Comparison of ENCODE assay signal across 19 mouse cellular contexts in genomic region chr13:31359353-31359752, GRCm38 (mm10).
A peak's percentile ranks its signal among the peaks of the same experiment; 100 is the strongest.
DNase-seq lines count a peak whose midpoint lies in the region; ATAC-seq and TF ChIP-seq lines count a peak whose summit lies in the region.
"Had no signal": no experiment of that assay in that cellular context is flagged by ENCODE, and none has a peak within 500 bp of the region (broad histone marks: within the 10 kb centered on the region; RNA-seq: fewer than 3 reads in every experiment).

No protein-coding gene starts in this region.

- no peak overlapping the region for H3K4me2 ChIP-seq in forebrain, embryonic 16.5 days (ENCODE audit: low read length)
- no peak overlapping the region for H3K4me2 ChIP-seq in forebrain, embryonic 12.5 days
- H3K4me2 ChIP-seq: embryonic facial prominence, embryonic 15.5 days; limb, embryonic 12.5 days; liver, embryonic 13.5 days had no signal

- no peak for TF ChIP-seq CTCF in brain, embryonic 14.5 days (IDR thresholded peaks at IDR 0.05; ENCODE audit: borderline replicate concordance, extremely low read depth, insufficient read depth, insufficient read length)

- no peaks in the 10 kb centered on the region for H3K27me3 ChIP-seq in forebrain, embryonic 16.5 days (replicated peaks; ENCODE audit: control insufficient read depth, insufficient read depth, low read length)
- H3K27me3 ChIP-seq in forebrain, embryonic 12.5 days: no peaks in the 10 kb centered on the region
- H3K27me3 ChIP-seq: CH12.LX; embryonic facial prominence, embryonic 15.5 days; limb, embryonic 12.5 days; liver, embryonic 13.5 days had no signal

- H3K36me3 ChIP-seq in forebrain, embryonic 16.5 days (ENCODE audit: control insufficient read depth, insufficient read depth): no peaks in the 10 kb centered on the region
- no peaks in the 10 kb centered on the region for H3K36me3 ChIP-seq in forebrain, embryonic 12.5 days (replicated peaks)
- H3K36me3 ChIP-seq: embryonic facial prominence, embryonic 15.5 days; limb, embryonic 12.5 days; liver, embryonic 13.5 days; midbrain, embryonic 10.5 days had no signal

- ATAC-seq in forebrain, embryonic 16.5 days: peak; percentile 78
- no peak for ATAC-seq in forebrain, embryonic 12.5 days (ENCODE audit: low FRiP score)
- ATAC-seq: inflammation-experienced regulatory T-cells, adult 6 months had no signal

- no peaks in the 10 kb centered on the region for H3K9me3 ChIP-seq in forebrain, embryonic 16.5 days (ENCODE audit: control insufficient read depth, low read length)
- no peaks in the 10 kb centered on the region for H3K9me3 ChIP-seq in forebrain, embryonic 12.5 days
- H3K9me3 ChIP-seq: embryonic facial prominence, embryonic 15.5 days; limb, embryonic 12.5 days; liver, embryonic 13.5 days; midbrain, embryonic 10.5 days had no signal

- H3K27ac ChIP-seq in forebrain, embryonic 16.5 days (ENCODE audit: low read length): no peak overlapping the region
- H3K27ac ChIP-seq in forebrain, embryonic 12.5 days: no peak overlapping the region
- H3K27ac ChIP-seq: embryonic facial prominence, embryonic 15.5 days; limb, embryonic 12.5 days; liver, embryonic 13.5 days; midbrain, embryonic 10.5 days had no signal

- WGBS in forebrain, embryonic 16.5 days: 57% methylated on average over 4 of the region's 4 CpGs
- 87% methylated on average over 4 of the region's 4 CpGs for WGBS in forebrain, embryonic 12.5 days

- H3K4me3 ChIP-seq in forebrain, embryonic 16.5 days (replicated peaks; ENCODE audit: low read length): no peak overlapping the region
- H3K4me3 ChIP-seq in forebrain, embryonic 12.5 days (replicated peaks): no peak overlapping the region
- H3K4me3 ChIP-seq: embryonic facial prominence, embryonic 15.5 days; limb, embryonic 12.5 days; liver, embryonic 13.5 days; midbrain, embryonic 10.5 days had no signal

- no peak for TF ChIP-seq POLR2A in brain, embryonic 14.5 days (IDR thresholded peaks at IDR 0.05; ENCODE audit: borderline replicate concordance, extremely low read depth, insufficient read depth, insufficient read length, poor library complexity, severe bottlenecking)

- H3K4me1 ChIP-seq in forebrain, embryonic 16.5 days (replicated peaks; ENCODE audit: control insufficient read depth, insufficient read depth, low read length): no peaks in the 10 kb centered on the region
- H3K4me1 ChIP-seq in forebrain, embryonic 12.5 days: no peaks in the 10 kb centered on the region
- H3K4me1 ChIP-seq: embryonic facial prominence, embryonic 15.5 days; liver, embryonic 13.5 days had no signal

- no peak overlapping the region for H3K9ac ChIP-seq in forebrain, embryonic 16.5 days (replicated peaks; ENCODE audit: low read depth, low read length)
- H3K9ac ChIP-seq in forebrain, embryonic 12.5 days: no peak overlapping the region
- H3K9ac ChIP-seq: embryonic facial prominence, embryonic 15.5 days; limb, embryonic 12.5 days; liver, embryonic 13.5 days had no signal

- DNase-seq in kidney, postnatal 25 days: peak; percentile 21 to 62
- DNase-seq in kidney, postnatal 10 days: no peak
- DNase-seq in brain, embryonic 14.5 days (ENCODE audit: low read depth): peak; percentile 54
- DNase-seq in lung, postnatal 14 days: peak; percentile 16
- no peak for DNase-seq in thymus, postnatal 4 days
- DNase-seq in right cerebral cortex, postnatal 36 days (ENCODE audit: low spot score in 2 of 2): no peak
- DNase-seq: cerebellum, adult 18-20 months; cerebellum, postnatal 25 days; gastrocnemius, postnatal 25 days; layer of hippocampus, adult 9-11 months; liver, embryonic 13.5 days; right cerebral cortex, adult 18-20 months had no signal

Comparison
In these comparisons a context has a peak if more than half of its experiments do, and no peak if none do; other contexts are left out.
1. DNase-seq: peak in kidney, postnatal 25 days (2 of 2), brain, embryonic 14.5 days (single experiment) and lung, postnatal 14 days (single experiment); none in kidney, postnatal 10 days (single experiment), thymus, postnatal 4 days (single experiment) and right cerebral cortex, postnatal 36 days (0 of 2).